Mouse (Mus musculus): ENCODE measurements around the gene D630039A03Rik.
A peak's percentile ranks its signal among the peaks of the same experiment; 100 is the strongest.

Gene D630039A03Rik

DNA sequence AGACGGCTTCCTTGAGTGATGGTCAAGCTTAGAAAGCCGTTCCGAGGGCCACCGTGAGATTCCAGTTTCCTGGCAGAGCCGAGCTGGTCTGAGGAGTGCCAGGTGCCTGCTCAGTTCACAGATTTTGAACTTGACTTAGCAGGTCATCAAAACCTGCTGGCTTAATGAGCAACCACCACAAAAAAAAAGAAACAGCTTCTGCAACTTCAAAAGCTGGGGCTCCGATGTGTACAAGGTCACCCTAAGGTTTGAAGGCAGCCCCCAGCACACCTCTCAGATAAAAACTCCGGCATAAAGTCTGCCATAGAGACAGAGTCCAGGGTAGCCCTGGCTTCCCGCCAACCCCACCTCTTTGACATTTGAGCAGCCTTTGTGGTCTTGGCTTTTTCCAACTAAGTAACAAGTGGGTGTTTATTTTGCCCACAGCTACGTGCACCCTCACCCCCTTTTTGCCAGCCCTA is at the start of gene D630039A03Rik:
Gene D630039A03Rik, minus strand, starts transcription at position 97 of the 461 bp plus-strand sequence.
- DNase-seq (ENCODE audit: low read depth, low spot score): no peak

DNA sequence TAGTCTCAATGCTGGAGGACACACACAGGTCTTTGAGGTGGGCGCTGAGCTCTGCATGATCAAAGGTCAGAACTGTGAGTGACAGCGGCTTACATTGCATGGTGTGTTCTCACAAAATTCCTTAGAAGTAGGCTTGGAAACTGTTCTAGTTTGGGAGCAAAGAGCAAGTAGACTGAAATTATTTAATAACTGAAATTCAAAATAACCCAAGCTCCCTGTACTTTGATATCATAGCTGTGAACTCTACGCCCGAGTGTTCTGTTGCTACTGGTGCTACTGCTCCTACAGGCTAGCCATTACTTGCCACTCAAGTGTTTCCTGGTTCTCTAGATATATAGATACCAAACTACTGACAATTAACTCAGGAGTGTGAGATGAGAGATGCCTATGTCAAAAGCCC is 49.4 kb upstream of the D630039A03Rik start:
- no peak for DNase-seq (ENCODE audit: low read depth, low spot score)

DNA sequence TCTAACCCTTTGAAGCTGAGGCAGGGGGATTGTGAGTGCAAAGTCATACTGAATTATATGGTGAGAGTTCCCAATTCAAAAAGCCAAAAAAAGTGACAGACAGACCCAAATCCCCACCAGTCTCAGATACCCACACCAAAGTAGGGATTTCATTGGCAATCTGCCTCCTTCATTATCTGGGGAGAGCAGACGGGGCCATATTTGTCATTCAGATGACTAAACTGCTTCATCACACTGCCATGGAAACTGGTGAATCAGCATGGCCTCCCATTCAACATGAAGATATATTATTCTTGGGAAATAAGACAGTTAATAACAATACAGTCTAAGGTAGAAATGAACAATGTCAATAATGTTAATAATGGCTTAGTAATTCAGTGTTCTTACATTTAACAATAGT is 48.0 kb upstream of the D630039A03Rik start:
- DNase-seq (ENCODE audit: low read depth, low spot score): no peak

DNA sequence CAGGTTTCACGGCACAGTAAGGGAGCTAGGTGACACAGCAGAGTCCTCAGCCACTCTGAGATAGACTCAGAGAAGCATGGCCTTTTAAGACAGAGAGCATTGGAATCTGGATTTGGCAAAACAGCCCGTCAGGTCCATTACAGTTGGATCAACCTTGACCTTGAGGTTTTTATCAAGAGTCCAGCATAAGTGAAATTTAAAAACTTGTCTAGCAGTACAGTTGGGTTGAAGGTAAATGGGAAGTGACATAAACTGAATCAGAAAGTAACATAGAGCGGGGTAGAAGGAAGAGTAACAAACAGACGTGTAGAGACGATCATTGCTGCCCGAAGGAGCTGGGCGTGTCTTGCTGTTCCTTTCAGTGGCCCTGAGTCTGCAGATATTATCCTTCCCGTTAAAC is 43.0 kb upstream of the D630039A03Rik start:
- no peak for DNase-seq (ENCODE audit: low read depth, low spot score)

DNA sequence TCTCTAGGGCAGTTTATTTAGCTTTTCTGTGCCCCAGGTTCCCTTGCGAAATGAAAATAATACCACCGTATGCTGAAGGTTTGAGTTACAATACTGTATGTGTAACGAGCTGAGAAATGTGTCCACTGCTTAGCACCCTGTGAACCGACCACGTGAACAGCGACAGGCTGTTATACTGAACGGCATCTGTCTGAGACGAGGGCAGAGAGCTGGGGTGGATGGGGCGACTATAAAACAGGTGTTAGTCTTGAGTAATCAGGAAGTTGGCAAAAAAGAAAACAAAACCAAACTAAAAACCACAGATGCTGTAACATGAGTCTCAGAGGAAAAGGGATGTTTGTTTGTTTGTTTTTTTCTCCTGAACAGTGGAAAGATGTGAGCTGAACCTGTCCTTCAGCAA is 42.0 kb upstream of the D630039A03Rik start:
- no peak for DNase-seq (ENCODE audit: low read depth, low spot score)

DNA sequence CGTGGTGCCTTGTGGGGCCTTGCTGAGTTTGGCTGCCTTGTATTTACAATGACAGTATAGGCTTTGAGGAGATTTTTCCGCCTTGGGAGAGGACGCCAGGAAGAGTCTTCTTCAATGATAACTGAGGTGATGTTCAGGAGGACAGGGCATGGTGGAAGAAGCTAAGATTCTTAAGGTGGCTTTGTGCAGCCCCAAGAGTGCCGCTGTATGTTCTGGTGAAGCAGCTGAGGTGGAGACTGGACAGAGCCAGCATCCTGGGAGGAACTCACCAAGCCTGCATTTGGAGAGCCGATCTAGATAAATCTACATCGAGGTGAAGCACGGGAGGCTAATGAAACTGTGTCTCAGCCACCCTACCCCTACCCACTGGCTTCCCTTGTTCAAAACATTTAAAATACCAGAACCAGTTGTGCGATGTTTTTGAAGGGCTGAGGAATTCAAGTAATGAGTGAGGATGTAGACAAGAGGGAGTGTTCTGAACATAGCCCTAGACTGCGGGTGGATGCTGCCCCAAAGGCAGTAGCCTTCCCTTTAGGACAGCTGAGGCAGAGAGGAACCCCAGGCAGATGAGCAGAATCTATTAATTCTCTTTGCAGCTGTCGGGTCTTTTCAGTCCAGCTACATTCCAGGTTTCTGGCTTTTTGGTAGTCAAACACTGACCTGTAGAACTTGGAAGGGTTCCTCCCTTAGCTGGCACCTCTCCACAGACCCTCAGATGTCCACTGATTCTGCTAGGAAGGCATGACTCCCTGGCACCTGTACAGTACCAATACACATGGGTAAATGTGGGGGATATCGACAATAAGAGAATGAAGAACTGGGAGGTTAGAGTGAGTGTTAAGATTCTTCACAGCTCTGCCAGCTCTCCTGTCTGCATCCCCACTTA is 41.3 kb upstream of the D630039A03Rik start:
- no peak for DNase-seq (ENCODE audit: low read depth, low spot score)

DNA sequence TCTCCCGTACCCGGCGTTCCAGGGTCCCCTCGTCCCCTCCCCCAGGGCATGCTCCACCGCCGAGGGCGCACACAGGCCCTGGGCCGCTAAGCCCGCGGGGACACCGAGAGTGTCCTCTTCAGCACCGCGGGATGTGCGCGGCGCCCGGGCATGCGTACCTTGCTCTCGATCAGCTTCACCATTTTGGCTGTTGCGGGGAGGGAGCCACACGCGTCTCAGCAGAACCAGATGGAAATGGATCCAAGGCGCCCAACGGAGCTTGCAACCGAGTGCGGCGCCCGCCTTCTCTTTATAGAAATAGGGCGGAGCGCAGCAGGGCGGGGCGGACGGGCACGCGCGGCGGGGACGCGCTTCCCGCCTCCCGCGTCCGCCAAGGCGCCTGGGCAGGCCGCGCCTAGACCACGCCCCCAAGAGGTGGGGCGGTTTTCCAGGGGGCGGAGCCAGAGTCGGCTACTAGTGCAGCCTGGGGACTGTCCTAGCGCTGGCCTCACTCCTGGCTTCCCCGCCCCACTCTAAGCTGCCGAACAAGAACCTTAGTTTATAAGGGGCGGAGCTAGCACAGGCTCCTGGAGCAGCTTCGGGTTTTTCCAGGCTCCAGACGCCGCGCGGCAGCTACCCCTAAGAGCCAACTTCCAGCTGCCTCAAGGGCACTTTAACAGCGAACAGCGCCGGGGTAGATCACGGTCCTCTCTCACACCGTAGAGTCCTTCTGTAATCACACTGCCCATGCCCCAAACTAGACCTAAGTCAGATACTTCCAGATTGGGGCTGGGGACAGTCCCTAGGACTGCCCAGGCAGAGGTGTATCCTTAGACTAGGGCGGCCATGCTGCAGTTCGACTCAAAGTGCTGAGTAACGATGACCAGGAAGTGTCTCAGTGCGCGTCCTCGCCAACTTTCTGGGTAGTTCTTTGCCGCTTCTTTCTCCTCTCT is 40.2 kb upstream of the D630039A03Rik start, which contains the start of gene Txn1:
Gene Txn1, minus strand, starts transcription at position 383 of the 932 bp plus-strand sequence.
- peak; percentile 95 for DNase-seq (ENCODE audit: low read depth, low spot score)

DNA sequence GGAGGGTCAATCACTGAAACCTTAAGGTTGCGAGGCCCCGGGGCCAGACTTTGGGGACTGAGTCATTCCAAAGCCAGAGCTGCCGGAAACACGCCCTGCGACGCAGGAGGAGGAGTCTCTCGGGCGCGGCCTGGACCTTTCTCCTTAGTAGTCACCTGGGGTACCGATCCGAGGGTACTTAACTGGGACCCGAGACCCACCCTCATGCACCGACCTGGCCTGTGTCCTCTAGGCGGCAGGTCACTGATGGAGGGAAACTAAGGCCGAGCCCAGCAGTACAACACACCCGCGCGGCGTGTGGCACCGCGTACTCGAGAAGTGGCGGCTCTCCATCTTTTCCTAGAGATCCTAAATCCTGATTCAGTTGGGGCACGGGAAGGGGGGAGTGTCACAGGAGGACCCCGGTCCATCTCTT is 39.5 kb upstream of the D630039A03Rik start:
- DNase-seq (ENCODE audit: low read depth, low spot score): peak; percentile 40

DNA sequence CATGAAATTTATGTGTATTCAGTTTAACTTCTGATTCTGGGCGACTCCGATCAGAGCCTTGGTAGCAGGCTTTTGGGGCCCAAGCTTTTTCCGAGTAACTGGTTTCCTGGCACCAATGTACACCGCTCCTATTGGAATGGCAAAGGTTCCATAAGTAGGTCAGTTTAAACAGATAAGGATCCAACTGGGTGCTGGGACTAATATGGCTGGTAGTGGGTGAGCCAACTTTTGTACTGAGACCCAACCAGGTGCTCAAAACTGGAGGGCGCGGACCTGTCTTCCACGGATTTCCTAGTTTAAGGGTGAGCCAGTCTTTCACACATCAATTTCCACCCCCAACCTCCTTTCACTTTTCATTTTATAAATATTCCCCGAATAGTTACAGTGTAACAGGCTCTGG is 38.9 kb upstream of the D630039A03Rik start:
- no peak for DNase-seq (ENCODE audit: low read depth, low spot score)

DNA sequence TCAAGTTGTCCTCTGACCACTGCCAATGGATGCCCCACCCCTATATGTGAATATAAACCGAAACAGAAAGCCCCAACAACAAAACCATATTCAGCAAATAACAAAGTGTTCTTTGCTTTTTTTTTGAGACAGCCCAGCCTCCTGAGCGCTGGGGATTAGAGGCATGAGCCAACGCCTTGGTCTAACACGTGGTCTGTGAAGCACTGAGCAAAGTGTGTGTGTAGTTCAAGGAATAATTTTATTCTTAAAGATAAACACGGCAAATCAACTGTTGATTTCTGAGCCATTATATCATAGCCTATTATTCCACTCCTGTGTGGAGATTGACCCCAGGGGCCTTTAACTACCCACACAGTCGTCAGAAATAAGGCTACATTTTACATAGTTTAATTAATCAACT is 38.5 kb upstream of the D630039A03Rik start:
- no peak for DNase-seq (ENCODE audit: low read depth, low spot score)

- DNase-seq (ENCODE audit: low read depth, low spot score): no peak
Observed at GRCm38 (mm10) chr4:57953796-57954195, 37.7 kb upstream of the D630039A03Rik start.

- DNase-seq (ENCODE audit: low read depth, low spot score): no peak
Observed at GRCm38 (mm10) chr4:57952891-57953290, 36.8 kb upstream of the D630039A03Rik start.

DNA sequence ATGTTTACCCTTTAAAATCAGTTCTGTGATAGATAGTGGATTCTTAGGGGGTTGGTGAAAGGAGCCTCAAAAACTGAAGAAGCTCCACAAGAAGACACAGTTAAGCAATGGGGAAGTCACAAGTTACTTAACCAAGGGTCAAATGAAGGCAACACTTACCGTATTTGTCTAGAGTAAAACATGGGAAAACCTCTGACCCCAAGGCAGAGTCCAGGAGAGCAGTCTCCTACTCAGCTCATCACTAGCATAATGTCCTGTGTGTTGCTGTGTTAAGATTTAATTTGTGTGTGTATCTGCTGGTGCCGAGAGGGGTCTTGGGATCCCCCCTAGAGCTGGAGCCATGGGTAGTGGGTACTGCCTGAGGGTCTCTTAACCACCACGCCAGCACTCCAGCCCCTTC is 36.3 kb upstream of the D630039A03Rik start:
- DNase-seq (ENCODE audit: low read depth, low spot score): no peak

GRCm38 (mm10) chr4:57949866-57950265 is 33.8 kb upstream of the D630039A03Rik start:
- no peak for DNase-seq (ENCODE audit: low read depth, low spot score)

- DNase-seq (ENCODE audit: low read depth, low spot score): no peak
Observed at GRCm38 (mm10) chr4:57947476-57947875, 31.4 kb upstream of the D630039A03Rik start.

GRCm38 (mm10) chr4:57947036-57947435 is 30.9 kb upstream of the D630039A03Rik start:
- DNase-seq (ENCODE audit: low read depth, low spot score): no peak

- DNase-seq (ENCODE audit: low read depth, low spot score): no peak
Observed at GRCm38 (mm10) chr4:57942892-57943291, 26.8 kb upstream of the D630039A03Rik start.

GRCm38 (mm10) chr4:57940631-57941030 is 24.5 kb upstream of the D630039A03Rik start:
- no peak for DNase-seq (ENCODE audit: low read depth, low spot score)

GRCm38 (mm10) chr4:57937292-57937691 is 21.2 kb upstream of the D630039A03Rik start:
- DNase-seq (ENCODE audit: low read depth, low spot score): no peak

DNA sequence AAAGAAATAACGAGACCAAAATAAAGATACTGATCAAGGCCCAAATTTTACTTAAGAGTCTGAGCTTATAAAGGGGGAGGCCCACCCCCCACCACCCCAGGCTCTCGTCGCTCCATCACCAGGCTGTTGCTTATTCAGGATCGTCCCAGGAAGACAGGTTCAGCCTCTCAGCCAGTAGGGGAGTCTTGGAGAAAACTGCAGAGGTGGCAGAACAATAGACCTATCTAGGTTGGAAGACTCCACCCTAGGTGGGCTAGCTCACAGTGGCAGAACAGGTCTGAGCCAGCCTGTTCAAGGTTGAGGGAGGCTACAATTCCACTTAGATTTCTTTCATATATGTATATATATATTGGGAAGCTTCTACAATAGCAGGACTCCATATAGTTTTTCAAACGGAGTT is 18.1 kb upstream of the D630039A03Rik start:
- DNase-seq (ENCODE audit: low read depth, low spot score): no peak

- no peak for DNase-seq (ENCODE audit: low read depth, low spot score)
Observed at GRCm38 (mm10) chr4:57930559-57931170, 14.6 kb upstream of the D630039A03Rik start.
